Mouse (Mus musculus) gastrocnemius, postnatal 36 days (tissue): ENCODE data around the gene Popdc3. TPM values are rescaled to one million over a fixed set of nuclear protein-coding genes. Genes with fewer than 3 reads are reported as not detected.

Experiments used
- total RNA-seq, 2 experiments: library from RNA; stranded (reverse); gene quantifications; 2 replicates each; pipeline ENCODE4 v1.2.3; 2021

Gene Popdc3
- total RNA-seq, 2 experiments from 2014 or later = 39.0 to 40.1 TPM

Other genes with a start within 250 kb of the Popdc3 start
- gene Prep, start 110.9 kb upstream of the Popdc3 start, total RNA-seq = 1 to 10 TPM; 6.3 to 7.2 TPM
- gene Bves, start 157.7 kb downstream of the Popdc3 start, total RNA-seq = 10 to 100 TPM; 36.2 to 37.9 TPM